Mouse (Mus musculus) lung, embryonic 14.5 days (tissue): ENCODE data around the gene Nfkbil1. TPM values are rescaled to one million over a fixed set of nuclear protein-coding genes. Genes with fewer than 3 reads are reported as not detected.

Source experiments
- ATAC-seq: fragments of 200-750 bp; cut with Nextera tagmentation; 2 replicates; pipeline ENCODE4 v1.8.0; 2017; ENCODE audit warnings: mild to moderate bottlenecking, moderate TSS enrichment, moderate library complexity; ENCODE audit not compliant: insufficient read depth
- DNase-seq: peaks from one replicate; pipeline ENCODE4 v3.0.0-alpha.2; 2015
- H3K27ac ChIP-seq: fragments of 300-500 bp; sonication (generic); 2 replicates; pipeline ENCODE4 v1.5.1; 2014; ENCODE audit warnings: low read depth, mild to moderate bottlenecking, moderate library complexity
- H3K27me3 ChIP-seq: fragments of 300-500 bp; sonication (generic); 2 replicates; pipeline ENCODE4 v1.6.1; 2014; ENCODE audit warnings: low read length, control low read depth; ENCODE audit not compliant: insufficient read depth
- H3K36me3 ChIP-seq: fragments of 300-500 bp; sonication (generic); 2 replicates; pipeline ENCODE4 v1.6.1; 2014; ENCODE audit warnings: control low read depth; ENCODE audit not compliant: insufficient read depth
- H3K4me1 ChIP-seq: fragments of 300-500 bp; sonication (generic); 2 replicates; pipeline ENCODE4 v1.6.1; 2014; ENCODE audit warnings: antibody characterized with exemption, control low read depth; ENCODE audit not compliant: insufficient read depth
- H3K4me2 ChIP-seq: fragments of 300-500 bp; sonication (generic); 2 replicates; pipeline ENCODE4 v1.6.1; 2014; ENCODE audit warnings: mild to moderate bottlenecking
- H3K4me3 ChIP-seq: fragments of 300-500 bp; sonication (generic); 2 replicates; pipeline ENCODE4 v1.5.1; 2014; ENCODE audit warnings: low read depth, low read length
- H3K9ac ChIP-seq: fragments of 300-500 bp; sonication (generic); 2 replicates; pipeline ENCODE4 v1.6.1; 2014
- H3K9me3 ChIP-seq: fragments of 300-500 bp; sonication (generic); 2 replicates; pipeline ENCODE4 v1.6.1; 2016; ENCODE audit warnings: low read depth, low read length, control low read depth
- CTCF ChIP-seq: IDR thresholded peaks from 2 replicates; pipeline ENCODE4 v1.5.1; 2016; ENCODE audit warnings: antibody characterized with exemption, low read depth
- WGBS: fragments of 180-500 bp; shearing (Covaris S2); extraction: QIAGEN DNeasy Blood & Tissue Kit; methylation state at CpG from one replicate; pipeline ENCODE4 v1.1.7; 2014; 5-methylcytosine and 5-hydroxymethylcytosine counted together
- polyA plus RNA-seq: library from polyadenylated mRNA; unstranded; fragments of >200 nt; fragmentation: Nextera tagmentation; extraction: Ambion mirVana; gene quantifications from 2 replicates; pipeline ENCODE4 v1.2.1, GENCODE M21; 2014

Nfkbil1 gene
- polyA plus RNA-seq, 1 experiment from 2014 or later, result 4.5 TPM

DNA sequence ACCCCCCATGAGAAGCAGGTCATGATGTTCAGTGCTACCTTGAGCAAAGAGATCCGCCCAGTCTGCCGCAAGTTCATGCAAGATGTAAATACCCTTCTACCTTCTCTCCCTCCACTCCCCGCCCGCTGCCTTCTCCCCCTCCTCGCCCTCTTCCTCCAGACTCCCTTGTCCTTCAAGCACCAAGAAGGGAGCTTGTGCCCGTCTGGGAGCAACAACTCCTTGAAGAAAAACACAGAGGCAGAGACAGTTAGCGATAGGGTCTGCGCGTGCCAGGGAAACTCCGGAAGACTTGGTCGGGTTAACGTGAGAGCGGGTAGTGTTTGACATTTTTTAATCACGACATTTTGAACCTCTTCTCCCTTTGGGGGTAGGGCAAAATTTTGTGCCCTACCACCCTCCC is 13.4 kb upstream of the Nfkbil1 start:
- TF ChIP-seq CTCF, result no peak
- Histone ChIP-seq H3K4me2 (no peak overlapping the region), H3K27ac (no peak overlapping the region), H3K4me3 (no peak overlapping the region), H3K4me1 (peaks cover 7% of the 10 kb centered on the region), H3K9ac (no peak overlapping the region), H3K27me3 (no peaks in the 10 kb centered on the region), H3K36me3 (peaks cover 98% of the 10 kb centered on the region), H3K9me3 (no peaks in the 10 kb centered on the region)
- 84% methylated on average over 14 of the region's 14 CpGs for WGBS
- DNase-seq, result no peak
- ATAC-seq, result no peak

DNA sequence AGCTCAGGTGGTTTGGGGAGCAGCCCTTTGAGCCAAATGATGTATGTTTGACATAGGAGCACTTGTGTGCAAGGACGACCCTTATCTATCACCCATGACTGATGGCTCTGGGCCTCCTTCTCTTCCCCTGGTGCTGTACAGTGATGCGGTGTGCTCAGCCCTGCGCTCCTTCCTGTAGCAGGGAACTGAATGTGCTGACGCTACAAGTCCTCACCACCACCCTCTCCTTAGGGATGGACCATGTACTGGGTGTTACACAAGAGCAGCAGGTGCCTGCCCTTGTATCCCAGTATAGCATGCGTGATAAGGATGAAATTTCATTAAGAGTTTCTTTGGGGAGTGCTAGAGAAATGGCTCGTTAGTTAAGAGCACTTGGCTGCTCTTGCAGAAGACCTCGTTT is 11.6 kb upstream of the Nfkbil1 start:
- ATAC-seq, result no peak
- Histone ChIP-seq H3K4me3 (no peak overlapping the region), H3K4me2 (no peak overlapping the region), H3K27me3 (no peaks in the 10 kb centered on the region), H3K4me1 (peaks cover 7% of the 10 kb centered on the region), H3K27ac (no peak overlapping the region), H3K36me3 (peaks cover 90% of the 10 kb centered on the region), H3K9ac (no peak overlapping the region), H3K9me3 (no peaks in the 10 kb centered on the region)
- no peak for DNase-seq
- WGBS, result 68% methylated on average over 7 of the region's 7 CpGs
- TF ChIP-seq CTCF, result no peak

DNA sequence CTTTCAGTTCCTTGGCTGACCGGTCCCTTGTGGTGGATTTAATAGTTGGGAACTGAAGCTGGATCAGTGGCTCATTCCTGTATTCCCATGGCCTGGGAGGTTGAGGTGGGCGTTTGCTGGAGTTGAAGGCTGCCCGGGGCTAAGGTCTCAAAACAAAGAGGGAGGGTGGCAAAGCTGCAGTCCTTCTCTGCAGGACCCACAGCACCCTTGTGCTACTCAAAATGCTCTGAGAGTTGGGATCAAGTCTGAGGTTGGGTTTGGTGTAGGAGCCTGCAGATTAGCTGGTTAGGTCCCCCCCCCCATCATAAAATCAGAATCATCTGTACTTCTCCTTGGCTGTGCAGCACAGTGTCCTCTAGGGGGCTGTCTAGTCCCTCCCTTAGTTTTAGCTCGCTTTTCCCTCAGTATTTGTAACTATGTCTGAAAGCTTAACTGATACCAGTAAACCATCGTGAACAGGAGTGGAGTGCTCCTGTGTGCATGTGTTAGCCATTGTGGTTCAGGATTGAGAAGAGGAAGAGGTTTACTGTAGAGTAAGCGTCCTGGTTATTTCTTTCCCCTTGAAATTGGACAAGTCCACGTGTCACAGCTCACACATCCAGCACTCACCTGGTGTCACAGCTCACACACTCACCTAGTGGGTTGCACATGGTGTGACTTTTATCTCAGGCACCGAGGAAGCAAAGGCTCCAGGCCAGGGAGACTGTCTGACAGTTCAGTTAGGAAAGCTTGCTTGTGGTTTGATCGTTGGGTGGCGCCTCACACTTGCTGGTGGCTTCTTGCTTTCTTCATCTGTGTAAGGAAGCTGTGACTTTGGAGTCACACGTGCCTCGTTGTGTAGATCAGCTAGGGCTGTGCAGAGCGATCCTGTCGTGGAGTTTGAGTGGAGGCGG is 10.4 kb upstream of the Nfkbil1 start:
- ATAC-seq (no peak), DNase-seq (peak; percentile 62)
- Histone ChIP-seq H3K27me3 (no peaks in the 10 kb centered on the region), H3K4me3 (no peak overlapping the region; the same call in 1 of the 2 replicates), H3K4me1 (peaks cover 8% of the 10 kb centered on the region), H3K4me2 (peak overlapping the region; percentile 85; the same call in 1 of the 2 replicates), H3K9me3 (no peaks in the 10 kb centered on the region), H3K36me3 (peaks cover 80% of the 10 kb centered on the region), H3K9ac (0 out of 2 replicates have a peak overlapping the region, but pooled peaks have one; percentile 21), H3K27ac (no peak overlapping the region)
- TF ChIP-seq CTCF, result peak; percentile 60
- 77% methylated on average over 15 of the region's 15 CpGs for WGBS

DNA sequence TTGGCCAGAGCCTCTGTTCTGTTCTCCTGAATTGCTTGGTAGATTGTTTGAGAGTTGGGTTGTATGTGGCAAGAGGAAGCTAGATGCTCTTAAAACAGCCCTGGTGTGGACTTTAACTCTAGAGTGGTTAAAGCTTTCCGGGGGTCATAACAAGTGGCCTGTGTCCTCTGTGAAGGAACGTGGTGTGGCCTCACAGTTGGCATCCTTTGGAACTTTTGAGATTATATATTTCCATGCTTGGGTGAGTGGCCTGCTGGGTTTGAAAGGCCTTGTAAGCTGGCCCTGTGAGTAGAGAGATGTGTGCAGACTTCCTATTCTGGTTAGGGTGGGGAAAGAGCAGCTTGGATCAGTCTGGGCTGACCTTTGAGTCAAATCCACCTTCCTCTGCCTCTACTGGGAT is 9.4 kb upstream of the Nfkbil1 start:
- no peak overlapping the region for H3K27ac ChIP-seq
- DNase-seq, result no peak
- TF ChIP-seq CTCF, result no peak
- H3K36me3 ChIP-seq, result peaks cover 70% of the 10 kb centered on the region
- WGBS, result 65% methylated on average over 2 of the region's 2 CpGs
- no peak for ATAC-seq
- H3K9ac ChIP-seq, result peak overlapping the region; percentile 100
- no peaks in the 10 kb centered on the region for H3K27me3 ChIP-seq
- peaks cover 14% of the 10 kb centered on the region for H3K4me1 ChIP-seq
- H3K9me3 ChIP-seq, result no peaks in the 10 kb centered on the region
- H3K4me3 ChIP-seq, result peak overlapping the region; percentile 97
- H3K4me2 ChIP-seq, result peak overlapping the region; percentile 85

DNA sequence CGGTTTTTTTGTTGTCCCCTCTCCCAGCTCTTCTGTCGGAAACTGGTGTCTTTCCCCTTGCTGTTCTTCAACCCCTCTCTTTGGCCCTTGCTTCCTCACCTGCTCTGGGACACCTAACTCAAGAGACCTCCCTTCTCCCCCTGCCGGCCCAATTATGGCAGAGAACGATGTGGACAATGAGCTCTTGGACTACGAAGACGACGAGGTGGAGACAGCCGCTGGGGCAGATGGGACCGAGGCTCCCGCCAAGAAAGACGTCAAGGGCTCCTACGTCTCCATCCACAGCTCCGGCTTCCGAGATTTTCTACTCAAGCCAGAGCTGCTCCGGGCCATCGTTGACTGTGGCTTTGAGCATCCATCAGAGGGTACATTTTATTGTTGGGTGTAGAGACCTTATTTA is 7.5 kb upstream of the Nfkbil1 start:
- H3K9ac ChIP-seq, result peak overlapping the region; percentile 100
- DNase-seq (peak; percentile 76), ATAC-seq (no peak)
- H3K36me3 ChIP-seq, result peaks cover 51% of the 10 kb centered on the region
- H3K4me2 ChIP-seq, result peak overlapping the region; percentile 85
- peaks cover 14% of the 10 kb centered on the region for H3K4me1 ChIP-seq
- peak; percentile 48 for TF ChIP-seq CTCF
- H3K9me3 ChIP-seq, result no peaks in the 10 kb centered on the region
- H3K4me3 ChIP-seq, result peak overlapping the region; percentile 97
- under 1% methylated on average over 16 of the region's 16 CpGs for whole genome bisulfite sequencing
- no peaks in the 10 kb centered on the region for H3K27me3 ChIP-seq
- peak overlapping the region; percentile 100 for H3K27ac ChIP-seq

DNA sequence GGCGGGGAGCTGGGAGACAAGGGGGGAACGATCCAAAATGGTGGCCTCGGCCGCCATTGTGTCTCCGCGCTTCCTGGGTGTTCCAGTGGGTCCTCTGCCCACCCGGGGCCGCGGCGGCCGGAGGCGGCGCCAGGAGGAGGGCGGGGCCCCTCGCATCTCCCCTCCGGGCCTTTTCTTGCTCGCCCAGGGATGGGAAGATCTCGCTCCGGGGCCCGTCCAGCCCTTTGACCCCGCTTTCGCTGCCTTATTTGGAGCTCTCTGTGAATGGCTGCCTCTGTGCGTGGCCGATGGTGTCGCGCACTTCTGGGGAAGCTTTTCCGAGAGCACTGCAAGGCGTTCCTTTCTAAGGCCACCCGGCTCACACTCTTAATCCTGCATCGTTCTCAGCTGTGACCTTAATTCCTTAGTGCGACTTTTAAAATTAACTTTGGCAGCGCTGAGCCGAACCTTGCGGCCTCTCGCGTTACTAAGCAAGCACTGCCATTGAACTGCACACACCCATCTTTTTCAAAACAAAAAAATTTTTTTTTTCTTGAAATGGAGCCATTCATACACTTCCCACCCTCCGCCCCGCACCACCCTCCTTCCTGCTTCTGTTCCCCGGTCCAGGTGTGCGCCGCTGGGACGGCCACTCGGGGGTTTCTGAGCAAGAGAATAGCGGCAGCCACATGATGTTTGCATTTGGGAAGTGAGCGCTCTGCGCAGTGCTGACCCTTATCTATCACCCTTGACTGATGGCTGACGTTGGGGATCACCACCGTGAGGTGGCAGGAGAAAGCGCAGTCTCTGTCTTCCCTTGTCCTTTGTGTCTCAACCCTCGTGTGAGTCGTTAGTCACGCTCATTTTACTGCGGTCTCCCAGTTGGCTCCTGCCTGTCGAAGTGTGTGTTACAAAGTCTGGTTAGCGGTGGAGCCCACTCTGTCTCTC is 6.7 kb upstream of the Nfkbil1 start:
- WGBS, result under 1% methylated on average over 50 of the region's 55 CpGs
- H3K4me2 ChIP-seq, result peak overlapping the region; percentile 85
- H3K9me3 ChIP-seq, result no peaks in the 10 kb centered on the region
- TF ChIP-seq CTCF, result peak; percentile 25
- H3K27me3 ChIP-seq, result no peaks in the 10 kb centered on the region
- H3K4me3 ChIP-seq, result peak overlapping the region; percentile 97
- DNase-seq (peak; percentile 84), ATAC-seq (peak; percentile 55)
- peak overlapping the region; percentile 100 for H3K27ac ChIP-seq
- H3K9ac ChIP-seq, result peak overlapping the region; percentile 100
- H3K4me1 ChIP-seq, result peaks cover 14% of the 10 kb centered on the region
- H3K36me3 ChIP-seq, result peaks cover 45% of the 10 kb centered on the region
